Mouse (Mus musculus) left cerebral cortex, adult 18-20 months (tissue): ENCODE measurements at regions not wholly inside any gene's neighbourhood (a gene's known extent, or its start where the extent isn't known, plus 50 kb on each side); places are given as distances from the start of the nearest gene placed in this dataset.

Source experiments
- DNase-seq, 2 experiments: peaks; one replicate each; pipeline ENCODE4 v3.0.0; 2021 to 2022; ENCODE audit warnings: low spot score in 2 of 2, mixed read lengths in 1 of 2

- no peak for DNase-seq
These were observed 49.9 kb upstream of the Eed start for GRCm38 (mm10) chr7:90030486-90031250.

- no peak for DNase-seq
These were observed 52.3 kb upstream of the Eed start for GRCm38 (mm10) chr7:90033086-90033485.

GRCm38 (mm10) chr7:90033640-90034312 lies 53.0 kb upstream of the Eed start:
- no peak for DNase-seq

GRCm38 (mm10) chr7:90034498-90034897 lies 53.7 kb upstream of the Eed start:
- no peak for DNase-seq

GRCm38 (mm10) chr7:90035396-90035795 lies 54.6 kb upstream of the Eed start:
- no peak for DNase-seq

GRCm38 (mm10) chr7:90037736-90038135 lies 57.0 kb upstream of the Eed start:
- DNase-seq, result no peak

GRCm38 (mm10) chr7:90039504-90039903 lies 58.7 kb upstream of the Eed start:
- DNase-seq, result no peak

GRCm38 (mm10) chr7:90040581-90041340 lies 60.0 kb upstream of the Eed start:
- no peak for DNase-seq

GRCm38 (mm10) chr7:90041565-90042024 lies 60.8 kb upstream of the Eed start:
- DNase-seq, result no peak

- DNase-seq, result no peak
These were observed 61.6 kb upstream of the Eed start for GRCm38 (mm10) chr7:90042364-90042763.

GRCm38 (mm10) chr7:90043526-90043925 lies 62.7 kb upstream of the Eed start:
- no peak for DNase-seq

GRCm38 (mm10) chr7:90044100-90044698 lies 63.4 kb upstream of the Eed start:
- DNase-seq, result no peak

GRCm38 (mm10) chr7:90045208-90045800 lies 64.5 kb upstream of the Eed start:
- DNase-seq, result no peak

GRCm38 (mm10) chr7:90046228-90046627 lies 65.4 kb upstream of the Eed start:
- DNase-seq, result no peak

- no peak for DNase-seq
These were observed 66.1 kb upstream of the Eed start for GRCm38 (mm10) chr7:90046862-90047261.

- DNase-seq, result no peak
These were observed 67.9 kb upstream of the Eed start for GRCm38 (mm10) chr7:90048401-90049307.

- no peak for DNase-seq
These were observed 69.1 kb upstream of the Eed start for GRCm38 (mm10) chr7:90049831-90050237.

GRCm38 (mm10) chr7:90054795-90055511 lies 74.2 kb upstream of the Eed start:
- no peak for DNase-seq

- no peak for DNase-seq
These were observed 72.1 kb upstream of the Picalm start for GRCm38 (mm10) chr7:90057947-90058346.
